Mouse (Mus musculus) lung, adult 2 months (tissue): ENCODE measurements around the gene Itga9.

ENCODE experiments used
- CTCF ChIP-seq: fragments of 200-500 bp; IDR thresholded peaks from 2 replicates; pipeline ENCODE4 v1.5.1; 2011; ENCODE audit warnings: mild to moderate bottlenecking, low read length, control low read depth; ENCODE audit not compliant: insufficient read depth
- POLR2A ChIP-seq: fragments of 200-500 bp; IDR thresholded peaks from 2 replicates; pipeline ENCODE4 v1.6.1; 2011; ENCODE audit warnings: low read depth, mild to moderate bottlenecking, control low read depth, low read length, borderline replicate concordance; ENCODE audit errors: extremely low read depth

- TF ChIP-seq POLR2A (no peak), CTCF (no peak)
These were observed 272.1 kb downstream of the Itga9 start for GRCm38 (mm10) chr9:118878596-118878995.
